Mouse (Mus musculus) erythroblast, embryonic 14.5 days (primary cell): Measurements from ENCODE around the gene Dock4. TPM values are rescaled to one million over a fixed set of nuclear protein-coding genes. Genes with fewer than 3 reads are reported as not detected.

ENCODE experiments used
- H3K27me3 ChIP-seq: 2 replicates; pipeline ENCODE4 v1.6.1; 2012; ENCODE audit warnings: inconsistent platforms; ENCODE audit not compliant: control insufficient read depth
- H3K36me3 ChIP-seq: 2 replicates; pipeline ENCODE4 v1.6.1; 2012; ENCODE audit warnings: mild to moderate bottlenecking, inconsistent platforms; ENCODE audit not compliant: control insufficient read depth
- H3K4me1 ChIP-seq: 2 replicates; pipeline ENCODE4 v1.6.1; 2012; ENCODE audit warnings: inconsistent platforms; ENCODE audit not compliant: control insufficient read depth
- H3K4me3 ChIP-seq: replicated peaks from 2 replicates; pipeline ENCODE3; 2012; ENCODE audit warnings: moderate library complexity, mild to moderate bottlenecking, inconsistent platforms
- H3K9me3 ChIP-seq: 2 replicates; pipeline ENCODE4 v1.6.1; 2012; ENCODE audit warnings: low read length, inconsistent platforms, mixed read lengths; ENCODE audit not compliant: control insufficient read depth
- GATA1 ChIP-seq: IDR thresholded peaks from 2 replicates; pipeline ENCODE4 v1.6.1; 2012; ENCODE audit warnings: low read length, inconsistent platforms, mixed read lengths
- TAL1 ChIP-seq: IDR thresholded peaks from 3 replicates; pipeline ENCODE4 v1.6.1; 2012; ENCODE audit warnings: low read length, inconsistent platforms, mixed read lengths
- polyA plus RNA-seq: library from polyadenylated mRNA; stranded (reverse); fragments of >175 nt; gene quantifications from 2 replicates; pipeline ENCODE4 v1.2.3, GENCODE M21; 2012

Gene Dock4
- polyA plus RNA-seq, 1 experiment: 0.05 TPM

DNA sequence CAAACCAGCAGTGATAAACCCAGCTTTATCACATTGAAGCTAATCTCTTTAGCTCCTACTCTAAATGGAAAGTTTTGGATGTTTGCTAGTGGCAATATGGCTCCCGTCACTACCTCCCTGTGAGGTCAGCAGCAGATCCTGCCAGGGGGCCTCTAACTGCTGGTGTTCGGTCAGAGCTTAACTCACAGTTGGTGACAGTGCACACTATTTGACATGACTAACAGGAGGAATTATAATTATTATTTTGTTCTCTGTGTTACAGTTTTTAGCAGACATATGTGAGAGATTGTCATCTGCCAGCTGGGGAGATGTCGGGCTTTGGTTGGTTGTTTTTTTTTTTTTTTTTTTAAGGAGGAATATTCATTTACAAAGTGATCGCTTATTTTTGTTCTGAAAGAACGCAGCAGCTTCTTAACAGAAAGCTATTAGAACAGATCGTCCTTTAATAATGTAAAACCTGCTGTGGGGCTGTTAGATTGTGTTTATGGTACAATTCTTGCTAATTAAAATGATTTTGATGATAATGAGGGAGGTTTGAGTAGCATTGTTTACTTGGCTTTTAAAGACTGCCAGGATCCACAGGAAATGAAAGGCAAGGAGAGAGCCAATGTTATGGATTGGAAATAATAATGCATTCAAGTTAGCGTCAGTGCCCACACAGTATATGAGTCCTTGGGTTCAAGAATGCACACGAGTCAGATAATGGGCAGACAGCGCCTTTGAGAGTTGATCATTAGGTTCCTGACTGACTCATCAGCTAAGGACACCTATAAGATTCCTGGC lies 352.0 kb downstream of the Dock4 start:
- no peaks in the 10 kb centered on the region for H3K4me1 ChIP-seq
- TF ChIP-seq TAL1: no peak
- no peak for TF ChIP-seq GATA1
- no peaks in the 10 kb centered on the region for H3K9me3 ChIP-seq
- H3K4me3 ChIP-seq: no peak overlapping the region
- H3K27me3 ChIP-seq: no peaks in the 10 kb centered on the region
- no peaks in the 10 kb centered on the region for H3K36me3 ChIP-seq

DNA sequence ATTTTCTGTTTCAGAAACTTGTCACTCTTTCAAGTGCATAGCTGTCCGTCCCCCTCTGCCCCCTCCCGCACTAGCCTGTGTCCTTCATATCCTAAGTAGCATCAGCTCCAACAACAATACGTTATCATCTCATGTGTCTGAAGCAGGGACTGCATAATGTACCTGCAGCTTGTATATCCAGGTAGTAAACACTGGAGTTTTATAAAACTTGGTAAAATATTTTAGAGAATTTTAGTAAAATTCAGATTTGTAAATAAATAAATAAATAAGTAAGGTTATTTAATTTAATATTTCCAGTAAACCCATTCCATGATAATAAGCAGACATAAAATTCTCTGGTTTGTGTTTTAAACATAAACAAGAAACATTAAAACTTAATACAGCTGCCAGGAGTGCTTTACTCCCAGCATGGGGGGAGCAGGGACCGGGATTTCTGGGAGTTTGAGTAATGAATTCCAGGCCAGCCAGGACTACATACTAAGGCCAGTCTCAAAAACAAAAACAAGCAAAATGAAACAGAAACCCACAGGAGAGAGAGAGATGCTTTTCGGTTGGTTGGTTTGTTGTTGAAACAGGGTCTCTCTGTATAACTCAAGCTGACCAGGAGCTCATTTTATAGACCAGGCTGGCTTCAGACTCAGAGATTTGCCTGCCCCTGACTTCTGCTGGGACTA lies 352.7 kb downstream of the Dock4 start:
- H3K4me1 ChIP-seq: no peaks in the 10 kb centered on the region
- no peaks in the 10 kb centered on the region for H3K36me3 ChIP-seq
- no peaks in the 10 kb centered on the region for H3K9me3 ChIP-seq
- H3K27me3 ChIP-seq: no peaks in the 10 kb centered on the region
- TF ChIP-seq GATA1 (no peak), TAL1 (no peak)
- no peak overlapping the region for H3K4me3 ChIP-seq

DNA sequence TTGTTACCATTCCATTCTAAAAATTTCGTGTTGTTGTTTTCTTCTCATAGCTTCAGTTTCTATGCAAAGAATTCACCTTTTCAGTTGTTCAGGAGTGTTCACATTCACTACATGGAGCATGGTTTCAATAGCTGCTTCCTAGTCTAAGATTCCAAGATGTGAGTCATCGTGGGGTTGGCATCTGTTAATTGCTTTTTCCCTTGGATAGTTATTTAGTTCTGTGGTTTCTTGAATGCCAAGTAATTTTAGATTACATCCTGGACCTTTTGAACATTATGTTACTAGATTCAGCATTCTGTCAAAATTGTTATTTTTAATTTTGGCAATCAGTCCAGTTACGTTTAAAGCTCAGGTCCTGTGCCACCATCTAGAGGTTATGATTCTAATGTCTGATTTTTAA lies 355.7 kb downstream of the Dock4 start:
- no peaks in the 10 kb centered on the region for H3K27me3 ChIP-seq
- H3K4me3 ChIP-seq: no peak overlapping the region
- no peak for TF ChIP-seq TAL1
- TF ChIP-seq GATA1: no peak
- no peaks in the 10 kb centered on the region for H3K9me3 ChIP-seq
- no peaks in the 10 kb centered on the region for H3K4me1 ChIP-seq
- no peaks in the 10 kb centered on the region for H3K36me3 ChIP-seq

DNA sequence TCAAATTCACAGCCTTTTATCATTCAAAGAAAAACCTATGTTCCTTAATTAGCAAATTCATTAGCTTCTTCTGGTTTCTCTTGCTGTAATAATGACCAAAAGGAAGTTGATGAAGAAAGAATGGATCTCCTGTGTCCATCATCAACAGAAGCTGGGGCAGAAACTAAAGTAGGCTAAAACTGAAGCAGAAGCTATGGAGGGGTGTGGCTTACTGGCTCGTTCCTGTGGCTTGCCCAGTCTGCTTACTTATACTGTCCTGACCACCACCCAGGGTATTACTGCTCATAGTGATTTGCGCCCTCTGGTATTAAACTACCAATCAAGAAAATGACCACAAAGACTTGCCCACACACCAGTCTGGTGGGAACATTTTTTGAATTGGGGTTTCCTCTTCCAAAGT lies 359.5 kb downstream of the Dock4 start:
- no peaks in the 10 kb centered on the region for H3K9me3 ChIP-seq
- H3K27me3 ChIP-seq: no peaks in the 10 kb centered on the region
- no peak overlapping the region for H3K4me3 ChIP-seq
- TF ChIP-seq TAL1 (no peak), GATA1 (no peak)
- no peaks in the 10 kb centered on the region for H3K36me3 ChIP-seq
- H3K4me1 ChIP-seq: no peaks in the 10 kb centered on the region

GRCm38 (mm10) chr12:40807916-40808315 lies 362.2 kb downstream of the Dock4 start:
- Histone ChIP-seq H3K4me3 (no peak overlapping the region), H3K36me3 (no peaks in the 10 kb centered on the region), H3K27me3 (no peaks in the 10 kb centered on the region), H3K4me1 (no peaks in the 10 kb centered on the region), H3K9me3 (no peaks in the 10 kb centered on the region)
- TF ChIP-seq GATA1 (no peak), TAL1 (no peak)

- TF ChIP-seq TAL1: no peak
- TF ChIP-seq GATA1: no peak
Measured at GRCm38 (mm10) chr12:40813474-40813873, 367.7 kb downstream of the Dock4 start.

DNA sequence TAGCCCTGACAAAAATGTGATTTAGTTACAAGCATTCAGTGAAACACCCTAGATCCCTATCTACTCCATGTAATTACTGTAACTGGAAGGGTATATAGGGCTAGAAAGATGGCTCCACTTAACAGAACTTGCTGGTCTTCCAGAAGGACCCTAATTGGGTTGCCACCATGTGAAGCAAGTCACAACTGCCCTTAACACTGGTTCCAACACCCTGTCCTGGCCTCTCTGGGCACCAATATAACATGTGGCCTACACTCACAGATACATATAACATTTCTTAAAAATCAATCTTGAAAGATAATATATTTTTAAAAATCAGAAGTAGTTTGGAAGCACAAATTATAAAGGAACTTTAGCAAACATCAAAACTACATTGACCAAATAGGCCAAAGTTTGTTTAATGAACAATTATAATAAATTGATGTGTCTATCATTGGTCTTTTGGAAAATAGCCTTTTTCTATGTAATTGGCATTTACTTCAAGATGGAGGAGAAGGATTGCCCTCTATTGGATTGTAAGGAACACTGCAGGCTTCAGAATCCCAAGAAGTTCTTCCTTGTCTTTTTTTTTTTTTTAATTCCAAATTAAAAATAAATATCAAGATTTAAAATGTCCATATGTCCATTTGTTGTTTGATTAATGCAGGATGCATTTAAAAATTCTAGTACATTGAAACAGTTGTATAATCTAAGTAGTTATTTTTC lies 369.1 kb downstream of the Dock4 start:
- Histone ChIP-seq H3K36me3 (no peaks in the 10 kb centered on the region), H3K4me3 (no peak overlapping the region), H3K4me1 (no peaks in the 10 kb centered on the region), H3K9me3 (no peaks in the 10 kb centered on the region), H3K27me3 (no peaks in the 10 kb centered on the region)
- TF ChIP-seq TAL1 (no peak), GATA1 (no peak)

More at GRCm38 (mm10) chr12:40813474-40813873, 367.7 kb downstream of the Dock4 start:
- H3K9me3 ChIP-seq: no peaks in the 10 kb centered on the region
- no peak overlapping the region for H3K4me3 ChIP-seq
- no peaks in the 10 kb centered on the region for H3K4me1 ChIP-seq
- H3K27me3 ChIP-seq: no peaks in the 10 kb centered on the region
- no peaks in the 10 kb centered on the region for H3K36me3 ChIP-seq

- Histone ChIP-seq H3K4me1 (no peaks in the 10 kb centered on the region), H3K4me3 (no peak overlapping the region), H3K27me3 (no peaks in the 10 kb centered on the region), H3K9me3 (no peaks in the 10 kb centered on the region), H3K36me3 (no peaks in the 10 kb centered on the region)
- TF ChIP-seq GATA1 (no peak), TAL1 (no peak)
Measured at GRCm38 (mm10) chr12:40818046-40818708, 372.4 kb downstream of the Dock4 start.
